ENCODE assay signal across 28 mouse cellular contexts in the genomic region with DNA sequence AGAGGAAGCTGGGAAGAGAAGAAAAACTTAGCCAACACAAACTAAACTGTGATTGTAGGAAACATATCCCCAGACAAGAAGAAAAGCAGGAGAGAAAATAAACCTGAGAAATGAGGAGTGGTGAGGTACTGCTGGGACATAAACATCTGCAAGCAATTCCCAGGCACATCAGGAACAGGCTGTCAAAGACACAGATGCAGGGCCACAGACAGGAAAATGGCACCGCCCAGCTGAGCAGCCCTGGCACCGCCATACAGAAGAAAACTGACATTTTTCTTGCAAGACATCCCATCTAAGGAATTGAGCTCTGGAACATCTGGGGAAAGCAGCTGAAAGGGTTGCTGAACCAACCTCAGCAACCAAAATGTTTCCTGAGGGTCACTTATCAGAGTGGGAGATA. TPM values are rescaled to one million over a fixed set of nuclear protein-coding genes. Genes with fewer than 3 reads are reported as not detected.
DNase-seq lines count a peak whose midpoint lies in the region; ATAC-seq and TF ChIP-seq lines count a peak whose summit lies in the region.
"Had no signal": no experiment of that assay in that cellular context is flagged by ENCODE, and none has a peak within 500 bp of the region (broad histone marks: within the 10 kb centered on the region; RNA-seq: fewer than 3 reads in every experiment).

No protein-coding gene starts in this region.

- 74% methylated on average over 2 of the region's 2 CpGs for WGBS in hindbrain, embryonic 10.5 days
- WGBS in hindbrain, embryonic 11.5 days, result 57% methylated on average over 2 of the region's 2 CpGs
- WGBS in neural tube, embryonic 11.5 days, result 60% methylated on average over 2 of the region's 2 CpGs

- no peak for TF ChIP-seq CTCF in embryonic fibroblast, embryonic 13.5 days (IDR thresholded peaks at IDR 0.05; ENCODE audit: borderline replicate concordance, insufficient read depth, low read length)

- no peaks in the 10 kb centered on the region for H3K36me3 ChIP-seq in hindbrain, embryonic 10.5 days
- no peaks in the 10 kb centered on the region for H3K36me3 ChIP-seq in hindbrain, embryonic 11.5 days (ENCODE audit: control insufficient read depth, insufficient read depth, low read length)
- no peaks in the 10 kb centered on the region for H3K36me3 ChIP-seq in neural tube, embryonic 11.5 days (ENCODE audit: control insufficient read depth, insufficient read depth, low read length)
- H3K36me3 ChIP-seq: forebrain, embryonic 10.5 days; forebrain, embryonic 15.5 days; hindbrain, embryonic 12.5 days; intestine, embryonic 15.5 days; liver, embryonic 12.5 days; midbrain, embryonic 13.5 days had no signal

- no peak for ATAC-seq in hindbrain, embryonic 11.5 days (ENCODE audit: low FRiP score)
- ATAC-seq in neural tube, embryonic 11.5 days (ENCODE audit: insufficient read depth, low FRiP score, low TSS enrichment), result no peak
- ATAC-seq: forebrain, embryonic 15.5 days; hindbrain, postnatal 0 days; intestine, embryonic 15.5 days; liver, embryonic 12.5 days; liver, postnatal 0 days; midbrain, embryonic 13.5 days had no signal

- no peak overlapping the region for H3K9ac ChIP-seq in hindbrain, embryonic 11.5 days (ENCODE audit: low read depth, low read length)
- no peak overlapping the region for H3K9ac ChIP-seq in neural tube, embryonic 11.5 days (ENCODE audit: low read length)
- H3K9ac ChIP-seq: forebrain, embryonic 15.5 days; hindbrain, embryonic 12.5 days; intestine, embryonic 15.5 days; liver, embryonic 12.5 days; liver, postnatal 0 days; midbrain, embryonic 13.5 days had no signal

- no peak for TF ChIP-seq POLR2A in embryonic fibroblast, embryonic 13.5 days (IDR thresholded peaks at IDR 0.05; ENCODE audit: low read depth, low read length)

- H3K4me1 ChIP-seq in hindbrain, embryonic 10.5 days (replicated peaks), result no peaks in the 10 kb centered on the region
- H3K4me1 ChIP-seq in hindbrain, embryonic 11.5 days (replicated peaks; ENCODE audit: control insufficient read depth, insufficient read depth, low read length), result no peaks in the 10 kb centered on the region
- H3K4me1 ChIP-seq in embryonic fibroblast, embryonic 13.5 days (ENCODE audit: control insufficient read depth, insufficient read depth, low read length), result peaks cover 7% of the 10 kb centered on the region
- no peaks in the 10 kb centered on the region for H3K4me1 ChIP-seq in neural tube, embryonic 11.5 days (ENCODE audit: control insufficient read depth, insufficient read depth, low read length)
- H3K4me1 ChIP-seq: forebrain, embryonic 10.5 days; forebrain, embryonic 15.5 days; hindbrain, embryonic 12.5 days; intestine, embryonic 15.5 days; liver, embryonic 12.5 days; midbrain, embryonic 13.5 days had no signal

- no peak overlapping the region for H3K4me3 ChIP-seq in hindbrain, embryonic 10.5 days
- no peak overlapping the region for H3K4me3 ChIP-seq in hindbrain, embryonic 11.5 days (ENCODE audit: low read depth, low read length)
- no peak overlapping the region for H3K4me3 ChIP-seq in embryonic fibroblast, embryonic 13.5 days (ENCODE audit: insufficient read depth, low read length)
- H3K4me3 ChIP-seq in neural tube, embryonic 11.5 days (ENCODE audit: low read depth, low read length), result no peak overlapping the region
- H3K4me3 ChIP-seq: forebrain, embryonic 10.5 days; forebrain, embryonic 15.5 days; gastrocnemius, adult 2 months; hindbrain, embryonic 12.5 days; intestine, embryonic 15.5 days; liver, embryonic 12.5 days; megakaryocyte, embryonic 14.5 days; midbrain, embryonic 13.5 days had no signal

- DNase-seq in hindbrain, embryonic 10.5 days (ENCODE audit: low spot score), result peak; percentile 10
- no peak for DNase-seq in hindbrain, embryonic 11.5 days (ENCODE audit: low spot score)
- peak; percentile 28 for DNase-seq in embryo, embryonic 10.5 days (ENCODE audit: low spot score)
- DNase-seq in neural tube, embryonic 11.5 days (ENCODE audit: low spot score), result peak; percentile 14
- DNase-seq in layer of hippocampus, adult 11-12 months (ENCODE audit: low spot score), result no peak
- DNase-seq in cerebellum, postnatal 14 days, result no peak
- DNase-seq: adrenal gland, postnatal 25 days; B cell, adult 2 months; cerebellum, adult 2 months; cerebellum, postnatal 25 days; gastrocnemius, adult 2 months; heart, postnatal 14 days; kidney, adult 2 months; liver, postnatal 0 days; spleen, adult 18-20 months; thymus, adult 18-20 months; thymus, postnatal 4 days had no signal

- H3K27ac ChIP-seq in hindbrain, embryonic 10.5 days, result no peak overlapping the region
- H3K27ac ChIP-seq in hindbrain, embryonic 11.5 days (ENCODE audit: low read depth, low read length), result no peak overlapping the region
- H3K27ac ChIP-seq in embryonic fibroblast, embryonic 13.5 days (ENCODE audit: insufficient read depth, low read length), result peak overlapping the region; percentile 66
- H3K27ac ChIP-seq in neural tube, embryonic 11.5 days (ENCODE audit: low read depth, low read length), result no peak overlapping the region
- H3K27ac ChIP-seq: forebrain, embryonic 10.5 days; forebrain, embryonic 15.5 days; gastrocnemius, adult 2 months; hindbrain, embryonic 12.5 days; hindbrain, postnatal 0 days; intestine, embryonic 15.5 days; kidney, postnatal 0 days; liver, embryonic 12.5 days; midbrain, embryonic 13.5 days; stomach, postnatal 0 days had no signal

- H3K27me3 ChIP-seq in hindbrain, embryonic 10.5 days (ENCODE audit: insufficient read depth, poor library complexity, severe bottlenecking), result no peaks in the 10 kb centered on the region
- no peaks in the 10 kb centered on the region for H3K27me3 ChIP-seq in hindbrain, embryonic 11.5 days (ENCODE audit: control insufficient read depth, insufficient read depth, low read length)
- H3K27me3 ChIP-seq in neural tube, embryonic 11.5 days (ENCODE audit: control insufficient read depth, insufficient read depth, low read length), result no peaks in the 10 kb centered on the region
- H3K27me3 ChIP-seq: forebrain, embryonic 15.5 days; hindbrain, embryonic 12.5 days; intestine, embryonic 15.5 days; liver, embryonic 12.5 days; midbrain, embryonic 13.5 days had no signal

- H3K4me2 ChIP-seq in hindbrain, embryonic 11.5 days (replicated peaks; ENCODE audit: low read depth, low read length), result no peak overlapping the region
- no peak overlapping the region for H3K4me2 ChIP-seq in neural tube, embryonic 11.5 days (ENCODE audit: low read depth)
- H3K4me2 ChIP-seq: forebrain, embryonic 15.5 days; hindbrain, embryonic 12.5 days; intestine, embryonic 15.5 days; liver, embryonic 12.5 days; midbrain, embryonic 13.5 days had no signal

- H3K9me3 ChIP-seq in hindbrain, embryonic 10.5 days, result no peaks in the 10 kb centered on the region
- H3K9me3 ChIP-seq in hindbrain, embryonic 11.5 days (ENCODE audit: control insufficient read depth, low read length), result no peaks in the 10 kb centered on the region
- H3K9me3 ChIP-seq in neural tube, embryonic 11.5 days (ENCODE audit: control insufficient read depth, low read length), result no peaks in the 10 kb centered on the region
- H3K9me3 ChIP-seq: forebrain, embryonic 10.5 days; forebrain, embryonic 15.5 days; hindbrain, embryonic 12.5 days; intestine, embryonic 15.5 days; liver, embryonic 12.5 days; megakaryocyte, embryonic 14.5 days; midbrain, embryonic 13.5 days had no signal

RNA-seq across cellular contexts. Expression of a gene that starts 30.4 kb away (rescaled TPM):
- polyA plus RNA-seq in hindbrain, embryonic 10.5 days (2016; fragmentation: Nextera tagmentation; extraction: Ambion mirVana), result 22.2 and 23.3 TPM in 2 replicates
- 35.8 and 36.7 TPM in 2 replicates for polyA plus RNA-seq in hindbrain, embryonic 11.5 days (2014; fragmentation: Nextera tagmentation; extraction: Ambion mirVana)
- 54.7 and 55.5 TPM in 2 replicates for polyA plus RNA-seq in embryonic fibroblast, embryonic 13.5 days (2011; ENCODE audit: insufficient read length, low read depth, missing spikeins)
- polyA plus RNA-seq in neural tube, embryonic 11.5 days (2014; fragmentation: Nextera tagmentation; extraction: Ambion mirVana), result 39.8 and 40.8 TPM in 2 replicates

Comparison
In these comparisons a context has a peak if more than half of its experiments do, and no peak if none do; other contexts are left out.
1. DNase-seq: peak in hindbrain, embryonic 10.5 days (single experiment), embryo, embryonic 10.5 days (single experiment) and neural tube, embryonic 11.5 days (single experiment); none in hindbrain, embryonic 11.5 days (single experiment), layer of hippocampus, adult 11-12 months (single experiment) and cerebellum, postnatal 14 days (0 of 2).